Mouse (Mus musculus) liver, postnatal 0 days (tissue): ENCODE measurements around the gene Tmem107.

Source experiments
- CTCF ChIP-seq: sonication (generic); IDR thresholded peaks from 2 replicates; pipeline ENCODE4 v1.5.1; 2016; ENCODE audit warnings: antibody characterized with exemption, low read depth
- EP300 ChIP-seq: IDR thresholded peaks from 2 replicates; pipeline ENCODE4 v1.6.1; 2016; ENCODE audit warnings: antibody characterized with exemption, low read depth, mild to moderate bottlenecking

DNA sequence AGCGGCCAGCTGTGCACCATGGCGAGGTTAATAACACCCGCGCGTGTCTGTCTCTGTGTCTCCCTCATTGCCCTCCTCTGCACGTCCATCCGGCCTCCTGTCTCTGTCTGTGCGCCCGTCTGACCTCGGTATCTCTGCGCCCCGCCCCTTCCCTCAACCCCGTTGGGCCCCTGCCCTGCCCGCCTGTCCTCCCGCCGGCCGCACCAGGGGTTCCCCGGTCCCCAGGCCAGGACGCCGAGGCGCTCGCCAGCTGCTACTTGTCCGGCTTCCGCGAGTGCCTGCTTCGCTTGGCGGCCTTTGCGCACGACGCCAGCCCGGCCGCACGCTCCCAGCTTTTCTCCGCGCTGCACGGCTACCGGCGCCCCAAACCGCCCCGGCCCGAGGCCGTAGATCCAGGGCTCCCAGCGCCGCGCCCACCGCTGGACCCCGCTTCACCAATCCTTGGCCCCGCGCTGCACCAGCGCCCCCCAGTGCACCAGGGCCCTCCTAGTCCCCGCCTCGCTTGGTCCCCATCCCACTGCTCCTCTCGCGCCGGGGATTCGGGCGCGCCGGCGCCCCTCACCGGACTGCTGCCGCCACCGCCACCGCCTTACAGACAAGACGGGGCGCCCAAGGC is 51.8 kb downstream of the Tmem107 start, which contains the start of gene 9130213A22Rik:
- TF ChIP-seq EP300, result no peak
- TF ChIP-seq CTCF, result peak; percentile 80
